Mouse (Mus musculus): ENCODE data around the gene Erc2.

GRCm38 (mm10) chr14:27867386-27867785 is 245.2 kb downstream of the Erc2 start:
- TF ChIP-seq CEBPB (IDR thresholded peaks at IDR 0.05; ENCODE audit: low read depth), result no peak
- no peak for TF ChIP-seq MAX (IDR thresholded peaks at IDR 0.05)
